In the genomic region with DNA sequence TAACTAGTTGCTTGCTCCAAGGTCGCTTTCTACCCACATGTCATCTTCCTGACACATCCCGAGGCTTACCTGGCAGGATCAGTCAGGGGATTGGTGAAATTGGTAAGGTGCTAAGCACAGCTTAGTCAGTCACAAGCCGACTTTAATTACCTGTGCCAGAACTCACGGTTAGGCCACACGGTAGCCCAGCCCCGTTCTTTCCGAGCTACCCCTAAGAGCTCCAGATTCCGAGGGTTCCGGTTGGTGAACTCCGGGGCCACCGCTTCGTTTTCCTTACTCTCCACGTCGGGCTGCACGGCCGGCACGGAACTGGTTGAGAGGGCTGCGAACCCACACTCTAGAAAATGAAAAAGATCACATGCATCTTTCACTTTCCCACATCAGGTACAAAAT, we compare ENCODE assay signal across 8 mouse cellular contexts. TPM values are rescaled to one million over a fixed set of nuclear protein-coding genes. Genes with fewer than 3 reads are reported as not detected.
DNase-seq lines count a peak whose midpoint lies in the region; ATAC-seq and TF ChIP-seq lines count a peak whose summit lies in the region.

A gene (plus strand): TSS at position 214 of the 393 bp plus-strand sequence.

- no peaks in the 10 kb centered on the region for H3K27me3 ChIP-seq in kidney, adult 2 months (replicated peaks; ENCODE audit: control insufficient read depth, insufficient read depth, low read length)
- H3K27me3 ChIP-seq in ES-Bruce4 (ENCODE audit: control insufficient read depth, insufficient read depth, low read length, poor library complexity, severe bottlenecking) = no peaks in the 10 kb centered on the region
- no peaks in the 10 kb centered on the region for H3K27me3 ChIP-seq in embryonic facial prominence, embryonic 13.5 days
- no peaks in the 10 kb centered on the region for H3K27me3 ChIP-seq in heart, embryonic 14.5 days (ENCODE audit: control insufficient read depth, insufficient read depth, low read length)
- H3K27me3 ChIP-seq in midbrain, embryonic 15.5 days (replicated peaks) = no peaks in the 10 kb centered on the region

- ATAC-seq in embryonic facial prominence, embryonic 13.5 days (ENCODE audit: insufficient number of reproducible peaks, insufficient read depth, low FRiP score, low TSS enrichment, low read depth) = no peak
- ATAC-seq in heart, embryonic 14.5 days (ENCODE audit: insufficient number of reproducible peaks, insufficient read depth, low FRiP score, low read depth) = no peak
- ATAC-seq in midbrain, embryonic 15.5 days (replicated peaks) = peak; percentile 11

- no peaks in the 10 kb centered on the region for H3K9me3 ChIP-seq in ES-Bruce4 (replicated peaks; ENCODE audit: control insufficient read depth, insufficient read depth, low read length, poor library complexity, severe bottlenecking)
- no peaks in the 10 kb centered on the region for H3K9me3 ChIP-seq in embryonic facial prominence, embryonic 13.5 days
- H3K9me3 ChIP-seq in heart, embryonic 14.5 days (ENCODE audit: control insufficient read depth, low read length) = no peaks in the 10 kb centered on the region
- no peaks in the 10 kb centered on the region for H3K9me3 ChIP-seq in midbrain, embryonic 15.5 days

- no peak for DNase-seq in kidney, adult 2 months
- no peak for DNase-seq in kidney, adult 11 months
- DNase-seq in layer of hippocampus, postnatal 36 days = no peak
- DNase-seq in B cell, adult 2 months = no peak

- H3K9ac ChIP-seq in ES-Bruce4 (ENCODE audit: low read depth, poor library complexity, severe bottlenecking) = peak within 1 kb of the TSS; percentile 94
- peak within 1 kb of the TSS; percentile 99 for H3K9ac ChIP-seq in embryonic facial prominence, embryonic 13.5 days
- H3K9ac ChIP-seq in heart, embryonic 14.5 days (ENCODE audit: low read length) = peak within 1 kb of the TSS; percentile 99
- H3K9ac ChIP-seq in midbrain, embryonic 15.5 days = peak within 1 kb of the TSS; percentile 84

- H3K4me2 ChIP-seq in embryonic facial prominence, embryonic 13.5 days = peak within 1 kb of the TSS; percentile 85
- peak within 1 kb of the TSS; percentile 84 for H3K4me2 ChIP-seq in heart, embryonic 14.5 days (ENCODE audit: low read length)
- peak within 1 kb of the TSS; percentile 79 for H3K4me2 ChIP-seq in midbrain, embryonic 15.5 days

- peak within 1 kb of the TSS; percentile 73 for H3K4me3 ChIP-seq in kidney, adult 2 months (ENCODE audit: insufficient read depth, low read depth, low read length)
- H3K4me3 ChIP-seq in ES-Bruce4 (ENCODE audit: low read depth, low read length) = peak within 1 kb of the TSS; percentile 98
- H3K4me3 ChIP-seq in embryonic facial prominence, embryonic 13.5 days = peak within 1 kb of the TSS; percentile 92
- H3K4me3 ChIP-seq in heart, embryonic 14.5 days (ENCODE audit: control insufficient read depth in 1 of 2, insufficient read depth in 1 of 2, low read depth in 1 of 2, low read length in 2 of 2) = peak within 1 kb of the TSS; percentile 96 to 97
- H3K4me3 ChIP-seq in midbrain, embryonic 15.5 days = peak within 1 kb of the TSS; percentile 62

- H3K27ac ChIP-seq in kidney, adult 2 months (ENCODE audit: insufficient read depth, low read depth, low read length) = peak within 1 kb of the TSS; percentile 83
- peak within 1 kb of the TSS; percentile 62 for H3K27ac ChIP-seq in ES-Bruce4 (ENCODE audit: insufficient read depth, low read length)
- H3K27ac ChIP-seq in embryonic facial prominence, embryonic 13.5 days = peak within 1 kb of the TSS; percentile 92
- H3K27ac ChIP-seq in heart, embryonic 14.5 days (replicated peaks in 1 of 2; ENCODE audit: control insufficient read depth in 1 of 2, insufficient read depth in 1 of 2, low read depth in 2 of 2, low read length in 2 of 2) = peak within 1 kb of the TSS; percentile 92 to 94
- peak within 1 kb of the TSS; percentile 86 for H3K27ac ChIP-seq in midbrain, embryonic 15.5 days

- TF ChIP-seq CTCF in kidney, adult 2 months (conservative IDR thresholded peaks at IDR 0.05; ENCODE audit: insufficient read depth, insufficient read length, low read depth, low read length) = no peak
- TF ChIP-seq CTCF in ES-Bruce4 (IDR thresholded peaks at IDR 0.05; ENCODE audit: low read depth, low read length) = no peak

- 0 out of 2 replicates have a peak, but pooled peaks cover 2% of the 10 kb centered on the region for H3K4me1 ChIP-seq in kidney, adult 2 months (ENCODE audit: control insufficient read depth, insufficient read depth, low read length)
- H3K4me1 ChIP-seq in ES-Bruce4 (ENCODE audit: control insufficient read depth, insufficient read depth, low read length) = peaks cover 2% of the 10 kb centered on the region
- peaks cover 8% of the 10 kb centered on the region; the same call in 1 of the 2 replicates for H3K4me1 ChIP-seq in embryonic facial prominence, embryonic 13.5 days
- peaks cover 0 to 9% of the 10 kb centered on the region in 2 experiments; a peak in 2 of 4 replicates for H3K4me1 ChIP-seq in heart, embryonic 14.5 days (ENCODE audit: control insufficient read depth in 2 of 2, insufficient read depth in 2 of 2, low read length in 2 of 2)
- peaks cover 21% of the 10 kb centered on the region for H3K4me1 ChIP-seq in midbrain, embryonic 15.5 days

- under 1% methylated on average over 18 of the region's 18 CpGs for WGBS in kidney, adult 2 months
- under 1% methylated on average over 18 of the region's 18 CpGs for WGBS in embryonic facial prominence, embryonic 13.5 days
- under 1% methylated on average over 18 of the region's 18 CpGs for WGBS in heart, embryonic 14.5 days
- 2% methylated on average over 18 of the region's 18 CpGs for WGBS in midbrain, embryonic 15.5 days

- TF ChIP-seq POLR2A in kidney, adult 2 months (IDR thresholded peaks at IDR 0.05; ENCODE audit: low read depth, low read length) = no peak
- TF ChIP-seq POLR2A in ES-Bruce4 (IDR thresholded peaks at IDR 0.05; ENCODE audit: insufficient read depth, low read length) = no peak

- peaks cover 3% of the 10 kb centered on the region for H3K36me3 ChIP-seq in kidney, adult 2 months (ENCODE audit: control insufficient read depth, insufficient read depth, low read length)
- H3K36me3 ChIP-seq in ES-Bruce4 (ENCODE audit: control insufficient read depth, insufficient read depth, low read length, poor library complexity, severe bottlenecking) = peaks cover 47% of the 10 kb centered on the region
- peaks cover 59% of the 10 kb centered on the region for H3K36me3 ChIP-seq in embryonic facial prominence, embryonic 13.5 days
- peaks cover 68% of the 10 kb centered on the region for H3K36me3 ChIP-seq in heart, embryonic 14.5 days (ENCODE audit: control insufficient read depth, insufficient read depth, low read length)
- peaks cover 39% of the 10 kb centered on the region for H3K36me3 ChIP-seq in midbrain, embryonic 15.5 days (replicated peaks)

- no peak for TF ChIP-seq EP300 in ES-Bruce4 (IDR thresholded peaks at IDR 0.05; ENCODE audit: insufficient read depth, low read depth, low read length)

RNA-seq across cellular contexts. Expression of the gene that starts here (rescaled TPM):
- 51.8 and 78.4 TPM in 2 replicates for polyA plus RNA-seq in kidney, adult 2 months (2012; rRNA removed)
- polyA plus RNA-seq in ES-Bruce4 (2011; ENCODE audit: insufficient read depth, insufficient read length, low read depth, missing spikeins) = 618 and 673 TPM in 2 replicates
- 429 and 454 TPM in 2 replicates for polyA plus RNA-seq in embryonic facial prominence, embryonic 13.5 days (2015; fragmentation: Nextera tagmentation; extraction: Ambion mirVana)
- polyA plus RNA-seq in heart, embryonic 14.5 days (2014; fragmentation: Nextera tagmentation; extraction: Ambion mirVana) = 345 and 353 TPM in 2 replicates
- total RNA-seq in layer of hippocampus, postnatal 36 days (2021) = 100 to 1,000 TPM; 218 to 221 TPM
- polyA plus RNA-seq in midbrain, embryonic 15.5 days (2015; fragmentation: Nextera tagmentation; extraction: Ambion mirVana) = 325 and 344 TPM in 2 replicates
